Mouse (Mus musculus) midbrain, embryonic 16.5 days (tissue): ENCODE results near the gene Dlg4. TPM values are rescaled to one million over a fixed set of nuclear protein-coding genes. Genes with fewer than 3 reads are reported as not detected.
A peak's percentile ranks its signal among the peaks of the same experiment; 100 is the strongest.

Experiments used
- ATAC-seq: fragments of 200-750 bp; cut with Nextera tagmentation; 2 replicates; pipeline ENCODE4 v1.8.0; 2017; ENCODE audit warnings: moderate TSS enrichment
- H3K27ac ChIP-seq: fragments of 300-500 bp; sonication (generic); 2 replicates; pipeline ENCODE4 v1.5.1; 2014; ENCODE audit warnings: mild to moderate bottlenecking, low read length, mixed read lengths
- H3K27me3 ChIP-seq: fragments of 300-500 bp; sonication (generic); 2 replicates; pipeline ENCODE4 v1.6.1; 2014; ENCODE audit warnings: low read depth, low read length, mixed read lengths; ENCODE audit not compliant: control insufficient read depth, insufficient read depth
- H3K36me3 ChIP-seq: fragments of 300-500 bp; sonication (generic); 2 replicates; pipeline ENCODE4 v1.6.1; 2014; ENCODE audit warnings: mild to moderate bottlenecking, low read length, moderate library complexity, mixed read lengths; ENCODE audit not compliant: control insufficient read depth, insufficient read depth
- H3K4me1 ChIP-seq: fragments of 300-500 bp; sonication (generic); 2 replicates; pipeline ENCODE4 v1.6.1; 2014; ENCODE audit warnings: mild to moderate bottlenecking, low read length, mixed read lengths; ENCODE audit not compliant: control insufficient read depth, insufficient read depth
- H3K4me2 ChIP-seq: fragments of 300-500 bp; sonication (generic); 2 replicates; pipeline ENCODE4 v1.6.1; 2014; ENCODE audit warnings: mild to moderate bottlenecking, low read length, mixed read lengths
- H3K4me3 ChIP-seq: fragments of 300-500 bp; sonication (generic); 2 replicates; pipeline ENCODE4 v1.5.1; 2014; ENCODE audit warnings: low read depth, mild to moderate bottlenecking, low read length, moderate library complexity, mixed read lengths
- H3K9ac ChIP-seq: fragments of 300-500 bp; sonication (generic); 2 replicates; pipeline ENCODE4 v1.6.1; 2014; ENCODE audit warnings: low read depth, low read length, mixed read lengths
- H3K9me3 ChIP-seq: fragments of 300-500 bp; sonication (generic); replicated peaks from 2 replicates; pipeline ENCODE4 v1.6.1; 2014; ENCODE audit warnings: mild to moderate bottlenecking, low read length, mixed read lengths; ENCODE audit not compliant: control insufficient read depth, poor library complexity, severe bottlenecking
- WGBS: fragments of 180-500 bp; shearing (Covaris S2); extraction: QIAGEN DNeasy Blood & Tissue Kit; methylation state at CpG from one replicate; pipeline ENCODE4 v1.1.7; 2014; 5-methylcytosine and 5-hydroxymethylcytosine counted together
- polyA plus RNA-seq: library from polyadenylated mRNA; unstranded; fragments of >200 nt; fragmentation: Nextera tagmentation; extraction: Ambion mirVana; gene quantifications from 2 replicates; pipeline ENCODE4 v1.2.1, GENCODE M21; 2015

The Dlg4 gene
- polyA plus RNA-seq, 1 experiment from 2014 or later, result 23.4 TPM

DNA sequence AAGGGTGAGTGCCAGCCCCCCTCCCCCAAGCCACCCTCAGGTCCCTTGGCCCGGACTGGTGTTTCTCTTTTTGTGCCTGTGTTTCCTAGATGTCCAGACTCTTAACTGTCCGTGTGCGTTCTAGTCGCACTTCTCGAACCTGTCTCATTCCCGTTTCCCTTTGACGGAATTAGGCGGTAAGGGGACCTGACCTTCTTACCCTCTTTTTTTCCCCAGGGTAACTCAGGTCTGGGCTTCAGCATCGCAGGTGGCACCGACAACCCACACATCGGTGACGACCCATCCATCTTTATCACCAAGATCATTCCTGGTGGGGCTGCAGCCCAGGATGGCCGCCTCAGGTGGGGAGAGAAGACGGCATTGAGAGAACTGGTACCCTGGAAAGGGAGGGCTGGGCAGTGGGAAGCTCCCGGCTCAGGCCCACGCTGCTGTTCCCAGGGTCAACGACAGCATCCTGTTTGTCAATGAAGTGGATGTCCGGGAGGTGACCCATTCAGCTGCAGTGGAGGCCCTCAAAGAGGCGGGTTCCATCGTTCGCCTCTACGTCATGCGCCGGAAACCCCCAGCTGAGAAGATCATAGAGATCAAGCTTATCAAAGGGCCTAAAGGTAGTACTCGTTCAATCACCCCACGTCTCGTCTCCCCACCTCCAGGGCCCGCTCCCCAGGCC, 14.0 kb downstream of the Dlg4 start:
- Histone ChIP-seq H3K27me3 (no peaks in the 10 kb centered on the region), H3K27ac (peak overlapping the region; percentile 95), H3K9me3 (no peaks in the 10 kb centered on the region), H3K4me2 (peak overlapping the region; percentile 68), H3K9ac (peak overlapping the region; percentile 59; the same call in 1 of the 2 replicates), H3K4me3 (peak overlapping the region; percentile 36; the same call in 1 of the 2 replicates), H3K4me1 (peaks cover 41% of the 10 kb centered on the region), H3K36me3 (peaks cover 17% of the 10 kb centered on the region)
- ATAC-seq, result no peak
- 85% methylated on average over 28 of the region's 28 CpGs for WGBS

- H3K27ac ChIP-seq, result no peak overlapping the region
- no peak overlapping the region for H3K9ac ChIP-seq
- H3K4me3 ChIP-seq, result no peak overlapping the region
- no peaks in the 10 kb centered on the region for H3K27me3 ChIP-seq
- H3K4me2 ChIP-seq, result no peak overlapping the region
- no peak for ATAC-seq
- peaks cover 36% of the 10 kb centered on the region for H3K4me1 ChIP-seq
- 97% methylated on average over 11 of the region's 11 CpGs for WGBS
- no peaks in the 10 kb centered on the region for H3K9me3 ChIP-seq
- peaks cover 17% of the 10 kb centered on the region for H3K36me3 ChIP-seq
Observed at GRCm38 (mm10) chr11:70031321-70031670, 14.6 kb downstream of the Dlg4 start.

- Histone ChIP-seq H3K27me3 (no peaks in the 10 kb centered on the region), H3K27ac (no peak overlapping the region), H3K4me3 (no peak overlapping the region), H3K9ac (no peak overlapping the region), H3K9me3 (no peaks in the 10 kb centered on the region), H3K36me3 (peaks cover 35% of the 10 kb centered on the region), H3K4me2 (no peak overlapping the region), H3K4me1 (no peaks in the 10 kb centered on the region)
- no peak for ATAC-seq
- WGBS, result 85% methylated on average over 7 of the region's 7 CpGs
Observed at GRCm38 (mm10) chr11:70038174-70038573, 21.4 kb downstream of the Dlg4 start.

- H3K9ac ChIP-seq, result no peak overlapping the region
- no peak overlapping the region for H3K4me3 ChIP-seq
- no peak overlapping the region for H3K27ac ChIP-seq
- H3K36me3 ChIP-seq, result peaks cover 44% of the 10 kb centered on the region
- H3K9me3 ChIP-seq, result no peaks in the 10 kb centered on the region
- WGBS, result 93% methylated on average over 10 of the region's 10 CpGs
- H3K4me2 ChIP-seq, result no peak overlapping the region
- no peaks in the 10 kb centered on the region for H3K27me3 ChIP-seq
- no peak for ATAC-seq
- no peaks in the 10 kb centered on the region for H3K4me1 ChIP-seq
Observed at GRCm38 (mm10) chr11:70039631-70040030, 22.9 kb downstream of the Dlg4 start.

DNA sequence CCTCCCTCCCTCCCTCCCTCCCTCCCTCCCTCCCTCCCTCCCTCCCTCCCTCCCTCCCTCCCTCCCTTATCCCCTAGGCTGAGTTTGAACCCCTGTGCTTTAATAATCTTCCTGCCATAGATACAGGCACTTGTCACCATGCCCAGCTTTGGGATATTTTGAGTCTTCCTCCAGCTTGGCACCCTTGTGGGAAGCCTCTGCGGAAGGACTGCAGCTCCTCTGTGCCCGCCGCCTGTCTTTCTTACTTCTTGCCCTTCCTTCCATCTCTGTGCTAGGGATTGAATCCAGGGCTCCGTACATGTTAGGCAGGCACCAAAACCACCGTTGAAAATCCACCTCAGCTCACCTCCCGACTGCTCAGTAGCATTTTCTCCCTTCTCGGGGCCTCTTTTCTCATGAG, 23.4 kb downstream of the Dlg4 start:
- H3K9me3 ChIP-seq, result no peaks in the 10 kb centered on the region
- H3K9ac ChIP-seq, result no peak overlapping the region
- H3K4me3 ChIP-seq, result no peak overlapping the region
- H3K27ac ChIP-seq, result no peak overlapping the region
- no peaks in the 10 kb centered on the region for H3K27me3 ChIP-seq
- H3K4me2 ChIP-seq, result no peak overlapping the region
- H3K4me1 ChIP-seq, result no peaks in the 10 kb centered on the region
- peaks cover 48% of the 10 kb centered on the region for H3K36me3 ChIP-seq
- 97% methylated on average over 7 of the region's 7 CpGs for WGBS
- no peak for ATAC-seq

- no peak overlapping the region for H3K4me3 ChIP-seq
- H3K27me3 ChIP-seq, result no peaks in the 10 kb centered on the region
- H3K4me2 ChIP-seq, result no peak overlapping the region
- no peak overlapping the region for H3K9ac ChIP-seq
- no peaks in the 10 kb centered on the region for H3K9me3 ChIP-seq
- H3K4me1 ChIP-seq, result no peaks in the 10 kb centered on the region
- H3K36me3 ChIP-seq, result peaks cover 48% of the 10 kb centered on the region
- no peak for ATAC-seq
- 88% methylated on average over 23 of the region's 23 CpGs for WGBS
- H3K27ac ChIP-seq, result no peak overlapping the region
Observed at GRCm38 (mm10) chr11:70042309-70043085, 25.8 kb downstream of the Dlg4 start.

DNA sequence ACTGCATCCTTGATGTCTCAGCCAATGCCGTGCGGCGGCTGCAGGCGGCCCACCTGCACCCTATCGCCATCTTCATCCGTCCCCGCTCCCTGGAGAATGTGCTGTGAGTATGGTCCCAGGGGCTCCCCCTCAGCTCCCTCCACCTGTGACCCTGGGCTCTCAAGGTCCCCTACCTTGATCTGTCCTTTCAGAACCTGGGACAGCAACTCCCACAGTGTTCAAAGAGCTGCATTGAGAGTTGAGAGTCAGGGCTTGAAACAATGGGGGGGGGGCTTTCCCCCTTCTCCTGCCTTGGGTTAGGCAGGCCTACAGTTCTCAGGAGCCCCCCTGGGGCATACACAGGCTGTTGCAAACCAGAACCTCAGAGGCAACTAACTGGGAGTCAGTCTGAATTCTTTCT, 26.9 kb downstream of the Dlg4 start:
- no peak for ATAC-seq
- Histone ChIP-seq H3K9me3 (no peaks in the 10 kb centered on the region), H3K27me3 (no peaks in the 10 kb centered on the region), H3K27ac (no peak overlapping the region), H3K36me3 (peaks cover 45% of the 10 kb centered on the region), H3K9ac (no peak overlapping the region), H3K4me2 (no peak overlapping the region), H3K4me1 (no peaks in the 10 kb centered on the region), H3K4me3 (no peak overlapping the region)
- 88% methylated on average over 7 of the region's 7 CpGs for WGBS

GRCm38 (mm10) chr11:70045435-70045834, 28.7 kb downstream of the Dlg4 start:
- no peak for ATAC-seq
- 31% methylated on average over 9 of the region's 9 CpGs for WGBS
- no peak overlapping the region for H3K27ac ChIP-seq

DNA sequence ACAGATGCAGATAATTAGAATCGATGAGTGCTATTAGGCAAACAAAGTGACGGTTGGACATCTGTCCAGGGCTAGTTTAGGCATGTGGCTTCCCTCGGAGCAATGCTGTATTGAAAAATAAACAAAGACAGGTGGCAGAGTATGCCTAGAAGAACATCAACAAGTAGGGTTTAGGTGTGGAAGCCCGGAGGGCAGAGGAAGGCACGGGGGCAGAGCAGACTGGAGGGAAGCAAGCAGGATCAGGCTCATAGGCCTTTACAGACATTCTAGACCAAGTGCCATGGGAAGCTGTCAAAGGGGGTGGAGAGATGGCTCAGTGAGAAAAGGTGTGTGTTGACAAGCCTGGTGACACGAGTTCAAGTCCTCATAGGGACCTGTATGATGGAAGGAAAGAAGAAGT, 32.6 kb downstream of the Dlg4 start:
- H3K9me3 ChIP-seq, result no peaks in the 10 kb centered on the region

More at GRCm38 (mm10) chr11:70045435-70045834, 28.7 kb downstream of the Dlg4 start:
- Histone ChIP-seq H3K27me3 (no peaks in the 10 kb centered on the region), H3K4me1 (no peaks in the 10 kb centered on the region), H3K9ac (no peak overlapping the region), H3K4me3 (no peak overlapping the region), H3K4me2 (no peak overlapping the region), H3K9me3 (no peaks in the 10 kb centered on the region), H3K36me3 (peaks cover 35% of the 10 kb centered on the region)

More for the DNA sequence above, 32.6 kb downstream of the Dlg4 start:
- no peak overlapping the region for H3K27ac ChIP-seq
- H3K27me3 ChIP-seq, result no peaks in the 10 kb centered on the region
- ATAC-seq, result no peak
- H3K9ac ChIP-seq, result no peak overlapping the region
- WGBS, result 76% methylated on average over 6 of the region's 6 CpGs
- no peak overlapping the region for H3K4me3 ChIP-seq
- peaks cover 6% of the 10 kb centered on the region for H3K36me3 ChIP-seq
- H3K4me2 ChIP-seq, result no peak overlapping the region
- no peaks in the 10 kb centered on the region for H3K4me1 ChIP-seq
